Mouse (Mus musculus) G1E-ER4 (cell line): ENCODE measurements around the gene Lmbrd2. TPM values are rescaled to one million over a fixed set of nuclear protein-coding genes. Genes with fewer than 3 reads are reported as not detected.

Source experiments
- GATA1 ChIP-seq: IDR thresholded peaks from one replicate; pipeline ENCODE4 v1.8.0; 2012; ENCODE audit warnings: low read length, inconsistent platforms
- polyA plus RNA-seq: library from polyadenylated mRNA; stranded (reverse); fragments of >175 nt; gene quantifications from 2 replicates; pipeline ENCODE4 v1.2.3, GENCODE M21; 2012

The Lmbrd2 gene
- polyA plus RNA-seq, 1 experiment, result 0.54 TPM

- no peak for TF ChIP-seq GATA1
Observed at GRCm38 (mm10) chr15:9127051-9127791, 13.1 kb upstream of the Lmbrd2 start.

GRCm38 (mm10) chr15:9130772-9131498, 9.4 kb upstream of the Lmbrd2 start:
- TF ChIP-seq GATA1, result no peak

- no peak for TF ChIP-seq GATA1
Observed at GRCm38 (mm10) chr15:9131499-9131888, 8.9 kb upstream of the Lmbrd2 start.

- TF ChIP-seq GATA1, result no peak
Observed at GRCm38 (mm10) chr15:9132693-9133443, 7.5 kb upstream of the Lmbrd2 start.

- no peak for TF ChIP-seq GATA1
Observed at GRCm38 (mm10) chr15:9134891-9135507, 5.4 kb upstream of the Lmbrd2 start.

- no peak for TF ChIP-seq GATA1
Observed at GRCm38 (mm10) chr15:9139447-9139846, 903 bp upstream of the Lmbrd2 start.

- TF ChIP-seq GATA1, result no peak
Observed at GRCm38 (mm10) chr15:9140684-9141171, 378 bp downstream of the Lmbrd2 start.

- TF ChIP-seq GATA1, result no peak
Observed at GRCm38 (mm10) chr15:9155325-9155724, 15.0 kb downstream of the Lmbrd2 start, which contains the start of gene Skp2. Skp2 (minus strand) TSS chr15:9155425.

- no peak for TF ChIP-seq GATA1
Observed at GRCm38 (mm10) chr15:9162557-9163070, 22.3 kb downstream of the Lmbrd2 start.

- no peak for TF ChIP-seq GATA1
Observed at GRCm38 (mm10) chr15:9164125-9164524, 23.8 kb downstream of the Lmbrd2 start.

- TF ChIP-seq GATA1, result no peak
Observed at GRCm38 (mm10) chr15:9177038-9177437, 36.7 kb downstream of the Lmbrd2 start.

GRCm38 (mm10) chr15:9183995-9184394, 43.6 kb downstream of the Lmbrd2 start:
- TF ChIP-seq GATA1, result no peak

GRCm38 (mm10) chr15:9189796-9190195, 49.4 kb downstream of the Lmbrd2 start:
- no peak for TF ChIP-seq GATA1

- no peak for TF ChIP-seq GATA1
Observed at GRCm38 (mm10) chr15:9198421-9198820, 58.1 kb downstream of the Lmbrd2 start.

GRCm38 (mm10) chr15:9211891-9212290, 71.5 kb downstream of the Lmbrd2 start:
- no peak for TF ChIP-seq GATA1

- no peak for TF ChIP-seq GATA1
Observed at GRCm38 (mm10) chr15:9216446-9216845, 76.1 kb downstream of the Lmbrd2 start.
